ENCODE assay signal across 8 mouse cellular contexts in genomic region chr1:180265399-180265798, GRCm38 (mm10). TPM values are rescaled to one million over a fixed set of nuclear protein-coding genes. Genes with fewer than 3 reads are reported as not detected.
DNase-seq lines count a peak whose midpoint lies in the region; ATAC-seq and TF ChIP-seq lines count a peak whose summit lies in the region.

No protein-coding gene starts in this region.

- H3K4me2 ChIP-seq in intestine, embryonic 15.5 days (replicated peaks) = peak overlapping the region; percentile 35
- peak overlapping the region; percentile 21 for H3K4me2 ChIP-seq in stomach, embryonic 15.5 days

- WGBS in intestine, embryonic 15.5 days = 16% methylated on average over 7 of the region's 7 CpGs
- WGBS in lung, adult 2 months = 11% methylated on average over 7 of the region's 7 CpGs
- 15% methylated on average over 7 of the region's 7 CpGs for WGBS in stomach, embryonic 15.5 days

- H3K4me3 ChIP-seq in intestine, embryonic 15.5 days (replicated peaks) = no peak overlapping the region
- H3K4me3 ChIP-seq in lung, adult 2 months (replicated peaks; ENCODE audit: extremely low read depth, low read depth, low read length) = no peak overlapping the region
- 0 out of 2 replicates have a peak overlapping the region, but pooled peaks have one; percentile 3 for H3K4me3 ChIP-seq in stomach, embryonic 15.5 days (replicated peaks)

- no peaks in the 10 kb centered on the region for H3K27me3 ChIP-seq in intestine, embryonic 15.5 days (replicated peaks)
- no peaks in the 10 kb centered on the region for H3K27me3 ChIP-seq in stomach, embryonic 15.5 days (replicated peaks)

- no peaks in the 10 kb centered on the region for H3K9me3 ChIP-seq in intestine, embryonic 15.5 days
- H3K9me3 ChIP-seq in stomach, embryonic 15.5 days = no peaks in the 10 kb centered on the region

- 0 out of 2 replicates have a peak, but pooled peaks cover 5% of the 10 kb centered on the region for H3K4me1 ChIP-seq in intestine, embryonic 15.5 days (replicated peaks)
- peaks cover 7% of the 10 kb centered on the region; the same call in 1 of the 2 replicates for H3K4me1 ChIP-seq in lung, adult 2 months (ENCODE audit: control insufficient read depth, insufficient read depth, low read length)
- H3K4me1 ChIP-seq in stomach, embryonic 15.5 days = 0 out of 2 replicates have a peak, but pooled peaks cover 5% of the 10 kb centered on the region

- TF ChIP-seq POLR2A in lung, adult 2 months (IDR thresholded peaks at IDR 0.05; ENCODE audit: borderline replicate concordance, extremely low read depth, low read depth, low read length) = no peak

- H3K9ac ChIP-seq in intestine, embryonic 15.5 days = no peak overlapping the region
- H3K9ac ChIP-seq in stomach, embryonic 15.5 days = no peak overlapping the region

- TF ChIP-seq CTCF in lung, adult 2 months (IDR thresholded peaks at IDR 0.05; ENCODE audit: insufficient read depth, low read length) = no peak

- DNase-seq in B cell, adult 2 months = peak; percentile 74 to 79
- DNase-seq in Muller cell, postnatal 12 days (ENCODE audit: inconsistent ontology term) = peak; percentile 52
- DNase-seq in lung, adult 2 months = peak; percentile 63
- DNase-seq in right cerebral cortex, postnatal 25 days = no peak
- DNase-seq in gastrocnemius, adult 8-10 months (ENCODE audit: low spot score in 2 of 2) = no peak

- no peak overlapping the region for H3K27ac ChIP-seq in intestine, embryonic 15.5 days
- no peak overlapping the region for H3K27ac ChIP-seq in stomach, embryonic 15.5 days

- H3K36me3 ChIP-seq in intestine, embryonic 15.5 days = no peaks in the 10 kb centered on the region
- no peaks in the 10 kb centered on the region for H3K36me3 ChIP-seq in stomach, embryonic 15.5 days

- peak; percentile 68 for ATAC-seq in erythroid progenitor cell, adult 5-6 weeks (replicated peaks; ENCODE audit: low FRiP score, poor library complexity, severe bottlenecking)
- peak; percentile 64 for ATAC-seq in intestine, embryonic 15.5 days
- ATAC-seq in stomach, embryonic 15.5 days (ENCODE audit: insufficient read depth, low FRiP score, low read depth) = no peak

RNA-seq across cellular contexts. Expression of gene Psen2, which starts 2.2 kb away (rescaled TPM):
- total RNA-seq in erythroid progenitor cell, adult 5-6 weeks (2015; ENCODE audit: low replicate concordance) = 4.2 and 12.6 TPM in 2 replicates
- 5.9 and 7.3 TPM in 2 replicates for total RNA-seq in erythroid progenitor cell, adult 5-6 weeks (2017; ENCODE audit: low replicate concordance)
- polyA plus RNA-seq in intestine, embryonic 15.5 days (2015; fragmentation: Nextera tagmentation; extraction: Ambion mirVana) = 16.0 and 21.6 TPM in 2 replicates
- polyA plus RNA-seq in lung, adult 2 months (2012; rRNA removed) = 70.0 and 74.4 TPM in 2 replicates
- 19.2 and 20.3 TPM in 2 replicates for polyA plus RNA-seq in stomach, embryonic 15.5 days (2015; fragmentation: Nextera tagmentation; extraction: Ambion mirVana)
- 1 to 10 TPM; 7.2 to 8.1 (median 7.8) TPM for total RNA-seq in gastrocnemius, adult 8-10 months (2022)

Comparison
In these comparisons a context has a peak if more than half of its experiments do, and no peak if none do; other contexts are left out.
1. DNase-seq: peak in B cell, adult 2 months (2 of 2), Muller cell, postnatal 12 days (single experiment) and lung, adult 2 months (single experiment); none in right cerebral cortex, postnatal 25 days (single experiment) and gastrocnemius, adult 8-10 months (0 of 2).